Comparison of ENCODE assay signal across 20 mouse cellular contexts in genomic region chr2:165956096-165956740, GRCm38 (mm10). TPM values are rescaled to one million over a fixed set of nuclear protein-coding genes. Genes with fewer than 3 reads are reported as not detected.
DNase-seq lines count a peak whose midpoint lies in the region; ATAC-seq and TF ChIP-seq lines count a peak whose summit lies in the region.
"Had no signal": no experiment of that assay in that cellular context is flagged by ENCODE, and none has a peak within 500 bp of the region (broad histone marks: within the 10 kb centered on the region; RNA-seq: fewer than 3 reads in every experiment).

No protein-coding gene starts in this region.

- TF ChIP-seq RAD21 in MEL (IDR thresholded peaks at IDR 0.05; ENCODE audit: low read depth, low read length), result no peak

- H3K9ac ChIP-seq in midbrain, embryonic 15.5 days, result no peak overlapping the region
- H3K9ac ChIP-seq in midbrain, embryonic 13.5 days (replicated peaks), result no peak overlapping the region
- peak overlapping the region; percentile 76 for H3K9ac ChIP-seq in MEL (ENCODE audit: control insufficient read depth, low read depth, low read length, poor library complexity, severe bottlenecking)
- H3K9ac ChIP-seq: hindbrain, embryonic 15.5 days; limb, embryonic 12.5 days; stomach, embryonic 15.5 days had no signal

- 65% methylated on average over 7 of the region's 7 CpGs for WGBS in midbrain, embryonic 15.5 days
- WGBS in midbrain, embryonic 13.5 days, result 76% methylated on average over 7 of the region's 7 CpGs
- WGBS in macrophage (ENCODE audit: missing documents), result 23% methylated on average over 7 of the region's 7 CpGs

- intact Hi-C loops in gastrocnemius, postnatal 36 days (cut with DNase I), result no loop called here

- H3K27me3 ChIP-seq in midbrain, embryonic 15.5 days (replicated peaks), result no peaks in the 10 kb centered on the region
- no peaks in the 10 kb centered on the region for H3K27me3 ChIP-seq in midbrain, embryonic 13.5 days
- H3K27me3 ChIP-seq in MEL (ENCODE audit: control insufficient read depth in 1 of 2, insufficient read depth in 2 of 2, low read length in 2 of 2), result no peaks in the 10 kb centered on the region
- H3K27me3 ChIP-seq: hindbrain, embryonic 15.5 days; limb, embryonic 12.5 days; Patski; stomach, embryonic 15.5 days had no signal

- TF ChIP-seq CTCF in MEL (IDR thresholded peaks at IDR 0.05 in 2 of 3, conservative IDR thresholded peaks at IDR 0.05 in 1 of 3; ENCODE audit: control insufficient read depth in 1 of 3, insufficient read depth in 1 of 3, low read depth in 2 of 3, low read length in 3 of 3, poor library complexity in 1 of 3, severe bottlenecking in 1 of 3), result no peak

- peak overlapping the region; percentile 27; the same call in 1 of the 2 replicates for H3K27ac ChIP-seq in midbrain, embryonic 15.5 days
- no peak overlapping the region for H3K27ac ChIP-seq in midbrain, embryonic 13.5 days
- H3K27ac ChIP-seq in MEL (ENCODE audit: control insufficient read depth, low read depth, low read length) (peak overlapping the region; percentile 93), macrophage (peak overlapping the region; percentile 99)
- H3K27ac ChIP-seq: hindbrain, embryonic 15.5 days; limb, embryonic 12.5 days had no signal

- H3K4me3 ChIP-seq in midbrain, embryonic 15.5 days, result no peak overlapping the region
- no peak overlapping the region for H3K4me3 ChIP-seq in midbrain, embryonic 13.5 days (replicated peaks)
- H3K4me3 ChIP-seq in MEL (ENCODE audit: control insufficient read depth in 1 of 2, insufficient read depth in 1 of 2, low read depth in 2 of 2, low read length in 2 of 2), result peak overlapping the region; percentile 38 to 52
- no peak overlapping the region for H3K4me3 ChIP-seq in macrophage (ENCODE audit: inconsistent target)
- H3K4me3 ChIP-seq: hindbrain, embryonic 15.5 days; limb, embryonic 12.5 days; stomach, embryonic 15.5 days had no signal

- no peaks in the 10 kb centered on the region for H3K36me3 ChIP-seq in midbrain, embryonic 15.5 days (replicated peaks)
- H3K36me3 ChIP-seq in midbrain, embryonic 13.5 days, result no peaks in the 10 kb centered on the region
- H3K36me3 ChIP-seq in MEL (ENCODE audit: control insufficient read depth in 1 of 2, insufficient read depth in 2 of 2, low read length in 2 of 2) (peaks cover 0 to 27% of the 10 kb centered on the region in 2 experiments; a peak in 2 of 4 replicates), macrophage (ENCODE audit: inconsistent target) (no peaks in the 10 kb centered on the region)
- H3K36me3 ChIP-seq: hindbrain, embryonic 15.5 days; limb, embryonic 12.5 days; stomach, embryonic 15.5 days had no signal

- TF ChIP-seq POLR2A in MEL (IDR thresholded peaks at IDR 0.05; ENCODE audit: control insufficient read depth in 1 of 2, insufficient read depth in 1 of 2, low read depth in 1 of 2, low read length in 2 of 2, poor library complexity in 1 of 2), result no peak

- H3K79me2 ChIP-seq in MEL (ENCODE audit: control insufficient read depth, insufficient read depth, low read length, poor library complexity), result no peaks in the 10 kb centered on the region; the same call in 1 of the 2 replicates
- no peaks in the 10 kb centered on the region for H3K79me2 ChIP-seq in macrophage (ENCODE audit: inconsistent target)

- no peaks in the 10 kb centered on the region for H3K4me1 ChIP-seq in midbrain, embryonic 15.5 days
- no peaks in the 10 kb centered on the region for H3K4me1 ChIP-seq in midbrain, embryonic 13.5 days (replicated peaks)
- peaks cover 14 to 34% of the 10 kb centered on the region in 2 experiments for H3K4me1 ChIP-seq in MEL (ENCODE audit: control insufficient read depth in 1 of 2, insufficient read depth in 2 of 2, low read length in 2 of 2)
- H3K4me1 ChIP-seq: hindbrain, embryonic 15.5 days had no signal

- H3K4me2 ChIP-seq in midbrain, embryonic 15.5 days, result no peak overlapping the region
- H3K4me2 ChIP-seq in midbrain, embryonic 13.5 days (replicated peaks), result no peak overlapping the region
- H3K4me2 ChIP-seq: heart, embryonic 11.5 days; hindbrain, embryonic 15.5 days; limb, embryonic 12.5 days; stomach, embryonic 15.5 days had no signal

- no peak for TF ChIP-seq EP300 in MEL (IDR thresholded peaks at IDR 0.05; ENCODE audit: low read depth in 1 of 2, low read length in 2 of 2)

- peak; percentile 66 for DNase-seq in MEL (ENCODE audit: low read depth, low spot score)
- DNase-seq in thymus, postnatal 25 days, result peak; percentile 53
- no peak for DNase-seq in gastrocnemius, postnatal 36 days
- no peak for DNase-seq in urinary bladder, adult 18-20 months (ENCODE audit: low spot score in 2 of 2)
- no peak for DNase-seq in c-Kit-positive CD71-positive TER-119-positive erythroid progenitor cells, embryonic 14.5 days (ENCODE audit: low spot score)
- DNase-seq: adrenal gland, postnatal 36 days; cerebellum, postnatal 10 days; gastrocnemius, postnatal 25 days; kidney, adult 11 months; kidney, postnatal 25 days; layer of hippocampus, adult 9-11 months; lung, adult 2 months had no signal

- no peaks in the 10 kb centered on the region for H3K9me3 ChIP-seq in midbrain, embryonic 15.5 days
- H3K9me3 ChIP-seq in midbrain, embryonic 13.5 days, result no peaks in the 10 kb centered on the region
- no peaks in the 10 kb centered on the region for H3K9me3 ChIP-seq in MEL (replicated peaks; ENCODE audit: insufficient read depth, low read length)
- H3K9me3 ChIP-seq: hindbrain, embryonic 15.5 days; limb, embryonic 12.5 days; stomach, embryonic 15.5 days had no signal

- no peak for ATAC-seq in midbrain, embryonic 15.5 days (replicated peaks)
- ATAC-seq in midbrain, embryonic 13.5 days, result no peak
- ATAC-seq: Patski had no signal

TF ChIP-seq in MEL, 35 proteins besides CTCF, POLR2A, EP300 and RAD21 (continues in another document):
- TF ChIP-seq ZNF384 (IDR thresholded peaks at IDR 0.05; ENCODE audit: low read depth, low read length) (no peak), ZKSCAN1 (IDR thresholded peaks at IDR 0.05; ENCODE audit: low read depth, low read length) (no peak), ZMIZ1 (IDR thresholded peaks at IDR 0.05; ENCODE audit: low read depth, low read length) (no peak), POLR2AphosphoS2 (IDR thresholded peaks at IDR 0.05; ENCODE audit: low read length) (no peak), TBP (IDR thresholded peaks at IDR 0.05; ENCODE audit: low read depth, low read length) (peak; percentile 45; the same call in 1 of the 2 replicates), USF1 (IDR thresholded peaks at IDR 0.05; ENCODE audit: low read depth, low read length) (0 out of 2 replicates have a peak, but pooled peaks have one; percentile 23), KAT2A (conservative IDR thresholded peaks at IDR 0.05; ENCODE audit: low read depth, low read length) (no peak), GABPA (IDR thresholded peaks at IDR 0.05; ENCODE audit: low read depth, low read length) (no peak), ZC3H11A (IDR thresholded peaks at IDR 0.05; ENCODE audit: low read depth, low read length) (no peak), HCFC1 (IDR thresholded peaks at IDR 0.05; ENCODE audit: low read depth, low read length) (0 out of 2 replicates have a peak, but pooled peaks have one; percentile 34), RCOR1 (IDR thresholded peaks at IDR 0.05; ENCODE audit: low read depth, low read length) (no peak), ETS1 (IDR thresholded peaks at IDR 0.05; ENCODE audit: low read depth, low read length) (peak; percentile 59), GATA1 (IDR thresholded peaks at IDR 0.05; ENCODE audit: low read depth, low read length) (peak; percentile 68), MAZ (IDR thresholded peaks at IDR 0.05; ENCODE audit: low read depth, low read length) (no peak), SIN3A (IDR thresholded peaks at IDR 0.05; ENCODE audit: low read length) (0 out of 2 replicates have a peak, but pooled peaks have one; percentile 38), CHD2 (IDR thresholded peaks at IDR 0.05; ENCODE audit: low read length) (no peak), ELF1 (IDR thresholded peaks at IDR 0.05; ENCODE audit: low read depth, low read length) (no peak), BHLHE40 (IDR thresholded peaks at IDR 0.05; ENCODE audit: borderline replicate concordance, low read depth, low read length) (no peak), NRF1 (IDR thresholded peaks at IDR 0.05; ENCODE audit: insufficient read depth, low read depth, low read length, poor library complexity, severe bottlenecking) (no peak), USF2 (IDR thresholded peaks at IDR 0.05; ENCODE audit: borderline replicate concordance in 1 of 2, insufficient read depth in 1 of 2, low read depth in 1 of 2, low read length in 2 of 2) (no peak), SMC3 (IDR thresholded peaks at IDR 0.05; ENCODE audit: low read depth, low read length) (no peak), CHD1 (IDR thresholded peaks at IDR 0.05; ENCODE audit: low read depth, low read length) (no peak)

RNA-seq across cellular contexts. Expression of gene Ncoa3, which starts 36.2 kb away (rescaled TPM):
- 16.6 and 16.7 TPM in 2 replicates for polyA plus RNA-seq in midbrain, embryonic 15.5 days (2015; fragmentation: Nextera tagmentation; extraction: Ambion mirVana)
- polyA plus RNA-seq in midbrain, embryonic 13.5 days (2015; fragmentation: Nextera tagmentation; extraction: Ambion mirVana), result 14.3 and 14.4 TPM in 2 replicates
- total RNA-seq in MEL (2012; rRNA removed), result 5.7 and 6.7 TPM in 2 replicates
- 10 to 100 TPM; 10.3 to 19.8 TPM for polyA plus RNA-seq in MEL (2012; ENCODE audit: insufficient read depth in 1 of 2, insufficient read length in 2 of 2, low read depth in 1 of 2, low replicate concordance in 2 of 2, missing spikeins in 1 of 2)
- 100 to 1,000 TPM in 23 of 26 experiments, 10 to 100 TPM in 3; 62.1 to 293 (median 204) TPM for total RNA-seq in macrophage (2018; cell fraction: chromatin; rRNA removed)
- total RNA-seq in macrophage (2018; cell fraction: cytosol; rRNA removed), result 100 to 1,000 TPM in 3 of 26 experiments, 10 to 100 TPM in 23; 52.7 to 107 (median 91.0) TPM
- total RNA-seq in macrophage (2018; cell fraction: nucleus; rRNA removed), result 100 to 1,000 TPM in 21 of 26 experiments, 10 to 100 TPM in 5; 76.5 to 218 (median 154) TPM
- 48.3 to 71.1 TPM (median 65.0 TPM) in 3 replicates for polyA plus RNA-seq in macrophage (2018)
- 10 to 100 TPM; 13.5 to 13.9 TPM for total RNA-seq in gastrocnemius, postnatal 36 days (2021)

RNA-seq across cellular contexts. Expression of gene Zmynd8, which starts 57.4 kb away (rescaled TPM):
- 89.8 and 93.3 TPM in 2 replicates for polyA plus RNA-seq in midbrain, embryonic 15.5 days (2015; fragmentation: Nextera tagmentation; extraction: Ambion mirVana)
- polyA plus RNA-seq in midbrain, embryonic 13.5 days (2015; fragmentation: Nextera tagmentation; extraction: Ambion mirVana), result 85.4 and 86.8 TPM in 2 replicates
- total RNA-seq in MEL (2012; rRNA removed), result 30.3 and 37.3 TPM in 2 replicates
- polyA plus RNA-seq in MEL (2012; ENCODE audit: insufficient read depth in 1 of 2, insufficient read length in 2 of 2, low read depth in 1 of 2, low replicate concordance in 2 of 2, missing spikeins in 1 of 2) (10 to 100 TPM; 41.6 to 89.2 TPM), macrophage (2018) (52.3 to 95.5 TPM (median 75.2 TPM) in 3 replicates)
- total RNA-seq in macrophage (2018; cell fraction: chromatin; rRNA removed), result 100 to 1,000 TPM; 113 to 715 (median 441) TPM
- total RNA-seq in macrophage (2018; cell fraction: cytosol; rRNA removed), result 100 to 1,000 TPM in 8 of 26 experiments, 10 to 100 TPM in 18; 32.1 to 112 (median 96.4) TPM
- 100 to 1,000 TPM in 22 of 26 experiments, 10 to 100 TPM in 4; 57.9 to 347 (median 193) TPM for total RNA-seq in macrophage (2018; cell fraction: nucleus; rRNA removed)
- total RNA-seq in gastrocnemius, postnatal 36 days (2021), result 10 to 100 TPM; 12.7 to 17.3 TPM

Comparison
In these comparisons a context has a peak if more than half of its experiments do, and no peak if none do; other contexts are left out.
1. H3K4me3 ChIP-seq: peak in MEL (2 of 2); none in midbrain, embryonic 15.5 days (single experiment), midbrain, embryonic 13.5 days (single experiment) and macrophage (single experiment).
2. DNase-seq: peak in MEL (single experiment) and thymus, postnatal 25 days (single experiment); none in gastrocnemius, postnatal 36 days (0 of 2), urinary bladder, adult 18-20 months (0 of 2) and c-Kit-positive CD71-positive TER-119-positive erythroid progenitor cells, embryonic 14.5 days (single experiment).